Mouse (Mus musculus) cerebellum, adult 2 months (tissue): ENCODE data around the gene Cldn14.

Experiments used
- CTCF ChIP-seq: fragments of 200-500 bp; IDR thresholded peaks from 2 replicates; pipeline ENCODE4 v1.5.1; 2011; ENCODE audit warnings: low read depth, mild to moderate bottlenecking, control low read depth, low read length, moderate library complexity, borderline replicate concordance; ENCODE audit not compliant: insufficient read depth
- POLR2A ChIP-seq: fragments of 200-500 bp; IDR thresholded peaks from 2 replicates; pipeline ENCODE4 v1.6.1; 2011; ENCODE audit warnings: low read length, control low read depth, borderline replicate concordance; ENCODE audit not compliant: insufficient read depth

- TF ChIP-seq CTCF = no peak
- no peak for TF ChIP-seq POLR2A
Measured at GRCm38 (mm10) chr16:94050368-94050767, 41.7 kb upstream of the Cldn14 start.
